Mouse (Mus musculus) heart, postnatal 36 days (tissue): ENCODE measurements around the gene Inafm2. TPM values are rescaled to one million over a fixed set of nuclear protein-coding genes. Genes with fewer than 3 reads are reported as not detected.

Experiments
- DNase-seq, 2 experiments: peaks; one replicate each; pipeline ENCODE4 v3.0.0; 2021 to 2022
- intact Hi-C: fragments of 180-260 bp; cut with DNase I; formaldehyde crosslinking; loops from one replicate; pipeline ENCODE4 v1.15.1; 2025
- total RNA-seq, 2 experiments: library from RNA; stranded (reverse); gene quantifications; 2 replicates each; pipeline ENCODE4 v1.2.3; 2021

The Inafm2 gene
- total RNA-seq, 2 experiments from 2014 or later = 27.2 to 29.6 TPM

DNA sequence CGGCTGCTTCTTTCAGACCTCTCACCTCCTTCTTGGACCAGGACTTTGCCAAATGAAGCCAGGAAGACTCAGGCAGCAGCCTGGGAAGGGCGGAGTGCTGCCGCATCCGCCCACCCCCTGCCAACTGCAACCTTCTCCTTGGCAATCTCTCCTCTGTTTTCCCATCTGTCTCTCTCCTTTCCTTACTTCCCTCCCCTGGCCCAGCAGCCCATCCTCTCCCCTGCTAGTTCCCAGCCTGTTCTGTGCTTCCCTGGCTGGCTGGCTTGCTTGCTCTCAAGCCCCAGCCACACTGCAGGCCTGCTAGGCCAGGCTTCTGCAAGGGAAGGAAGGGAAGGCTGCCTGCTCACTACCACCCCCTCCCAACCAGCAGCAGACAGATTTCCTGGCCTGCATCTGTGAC lies 30.3 kb downstream of the Inafm2 start:
- no peak for DNase-seq

DNA sequence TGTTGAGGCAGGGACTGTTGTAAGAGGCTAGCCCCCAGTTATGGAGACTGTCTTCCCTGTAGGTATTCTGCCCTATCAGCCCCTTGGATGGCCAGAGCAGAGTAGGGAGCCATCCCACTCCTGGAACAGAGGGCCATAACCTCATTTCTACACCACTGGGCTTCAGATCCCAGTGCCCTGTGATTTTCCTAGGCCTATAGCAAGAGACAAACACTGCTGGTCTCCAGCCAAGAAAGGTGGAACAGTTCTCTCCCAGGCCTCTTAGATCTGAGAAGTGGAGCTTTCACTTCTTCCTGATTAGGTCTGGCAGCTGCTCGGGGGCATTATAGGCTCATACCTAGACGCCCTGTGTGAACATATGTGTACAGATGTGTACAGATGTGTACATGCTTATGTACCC lies 30.7 kb downstream of the Inafm2 start:
- no peak for DNase-seq
- intact Hi-C loops = no loop called here

More for the DNA sequence above, 30.3 kb downstream of the Inafm2 start:
- intact Hi-C loops = no loop called here

DNA sequence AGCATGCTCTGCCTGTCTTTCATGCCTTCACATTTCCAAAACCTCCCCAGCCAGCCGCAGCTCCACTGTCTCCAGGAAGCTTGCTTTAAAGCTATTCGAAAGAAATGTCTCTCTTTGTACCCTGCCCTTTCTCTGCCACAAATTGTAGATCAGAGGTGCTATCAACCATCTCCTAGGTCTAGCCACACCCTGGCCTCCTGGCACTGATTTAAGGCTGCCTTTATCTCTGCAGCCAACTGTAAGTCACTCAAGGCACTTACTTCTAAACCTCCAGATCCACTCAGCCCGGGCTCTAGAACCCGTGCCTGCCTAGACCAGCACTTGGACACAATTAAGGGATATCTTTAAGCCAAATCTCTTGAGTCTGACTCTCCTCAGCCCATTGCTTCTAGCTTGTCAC lies 32.9 kb downstream of the Inafm2 start:
- no peak for DNase-seq
- intact Hi-C loops = no loop called here

DNA sequence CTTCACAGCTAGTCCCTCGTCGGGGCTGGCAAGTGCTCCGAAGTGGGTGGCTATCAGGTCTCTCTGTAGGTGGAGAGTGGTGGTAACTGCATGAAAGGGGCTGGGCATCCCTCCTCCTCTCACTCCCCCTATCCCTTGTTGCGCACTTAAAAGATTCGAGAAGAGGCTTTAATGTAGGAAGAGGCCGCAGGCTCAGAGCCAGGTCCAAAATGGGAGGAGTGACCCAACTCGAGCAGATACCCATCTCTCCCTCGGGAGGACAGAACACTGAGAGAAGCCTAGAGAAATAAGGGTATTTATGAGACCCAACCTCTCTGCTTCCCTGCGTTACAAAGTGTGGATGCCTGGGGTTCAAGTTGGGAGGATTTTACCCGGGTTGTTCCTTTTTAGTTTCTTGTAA lies 33.5 kb downstream of the Inafm2 start:
- intact Hi-C loops = loop anchor here (1.0 kb wide), 1 partner anchor 36 kb away; no protein-coding TSS in a partner anchor
- DNase-seq = no peak

DNA sequence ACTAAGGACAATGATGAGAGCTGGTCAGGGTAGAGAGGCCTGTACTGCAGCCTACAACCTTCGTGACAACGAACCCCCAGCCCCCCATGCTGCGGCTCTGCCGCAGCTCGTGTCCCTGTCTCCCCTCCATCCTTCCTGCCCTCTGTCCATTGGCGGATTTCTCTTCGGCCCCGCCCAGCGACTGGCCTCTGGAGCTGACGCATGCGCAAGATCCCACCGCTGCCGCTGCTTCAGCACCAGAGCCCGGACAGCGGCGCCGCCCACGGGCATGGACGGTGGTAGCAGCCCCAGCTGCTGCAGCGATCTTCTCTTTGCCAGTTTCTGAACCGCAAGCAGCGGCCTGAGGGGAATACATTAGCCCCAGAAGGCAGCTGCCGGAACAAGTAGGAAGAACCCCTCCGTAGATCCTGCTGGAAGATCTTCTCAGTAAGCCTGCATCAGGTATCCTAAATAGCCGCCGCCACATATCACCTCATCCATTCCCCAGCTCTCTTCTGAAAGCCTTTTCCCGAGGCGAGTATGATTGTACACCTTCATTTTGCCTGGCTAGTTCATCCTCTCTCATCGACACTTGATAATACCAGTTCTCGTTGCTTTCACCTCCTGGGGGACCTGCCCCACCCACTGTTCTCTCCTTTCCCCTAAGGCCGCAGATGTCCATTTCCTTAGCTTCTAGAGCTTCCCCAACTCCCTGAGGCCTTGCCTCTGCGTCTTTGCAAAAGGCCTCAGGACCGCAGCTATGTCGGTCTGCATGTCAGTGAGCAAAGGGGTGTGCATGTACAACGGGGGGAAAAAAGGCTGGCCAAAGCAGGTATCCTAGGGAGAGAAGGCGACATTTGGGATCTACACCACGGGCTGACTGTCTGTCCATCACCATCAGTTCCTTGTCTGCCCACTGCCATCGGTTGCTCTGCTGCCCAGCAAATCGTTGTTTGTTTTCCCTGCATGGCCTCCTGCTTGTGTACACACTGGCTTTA lies 34.2 kb downstream of the Inafm2 start, which contains the start of gene Disp2:
Disp2 (plus strand) TSS at position 216 of the 977 bp plus-strand sequence.
- DNase-seq = peak; percentile 89 to 92
- intact Hi-C loops = loop anchor here (1.0 kb wide), 1 partner anchor 36 kb away; no protein-coding TSS in a partner anchor

DNA sequence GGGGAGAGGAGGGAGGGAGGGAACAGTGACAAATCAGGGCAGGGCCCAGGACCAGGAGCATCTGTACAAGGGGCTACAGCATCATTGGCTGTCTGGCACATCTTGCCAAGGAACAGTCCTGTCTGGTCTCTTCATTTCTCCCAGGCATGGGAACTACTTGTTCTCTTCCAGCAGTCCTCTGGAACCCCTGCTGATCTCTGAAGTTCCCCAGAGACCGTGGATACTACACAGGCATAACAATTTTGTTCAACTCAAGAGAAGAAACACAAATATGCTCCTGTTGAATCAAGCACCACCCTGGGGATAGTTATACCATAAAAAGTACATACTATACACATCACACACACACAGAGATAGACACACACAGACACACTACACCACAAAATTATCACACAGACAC lies 35.6 kb downstream of the Inafm2 start:
- intact Hi-C loops = no loop called here
- DNase-seq = no peak

DNA sequence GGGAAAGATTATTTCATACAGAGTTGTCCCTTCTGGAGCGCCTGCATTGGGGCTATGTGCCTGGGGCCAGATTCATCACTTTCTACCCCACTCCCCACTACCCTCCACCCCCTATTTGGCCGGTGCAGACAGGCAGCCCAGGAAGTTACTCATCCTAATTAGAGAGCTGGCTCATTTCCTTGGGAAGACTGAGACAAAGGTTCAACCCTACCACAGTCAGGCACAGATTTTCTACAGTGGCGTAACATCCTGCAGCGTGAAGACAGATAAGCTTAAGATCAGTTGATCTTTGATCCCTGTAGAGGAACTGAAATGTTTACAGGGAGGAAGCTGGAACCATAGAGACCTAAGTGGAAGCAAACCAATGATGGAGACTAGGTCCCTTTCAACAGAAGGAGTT lies 36.7 kb downstream of the Inafm2 start:
- intact Hi-C loops = no loop called here
- DNase-seq = no peak

DNA sequence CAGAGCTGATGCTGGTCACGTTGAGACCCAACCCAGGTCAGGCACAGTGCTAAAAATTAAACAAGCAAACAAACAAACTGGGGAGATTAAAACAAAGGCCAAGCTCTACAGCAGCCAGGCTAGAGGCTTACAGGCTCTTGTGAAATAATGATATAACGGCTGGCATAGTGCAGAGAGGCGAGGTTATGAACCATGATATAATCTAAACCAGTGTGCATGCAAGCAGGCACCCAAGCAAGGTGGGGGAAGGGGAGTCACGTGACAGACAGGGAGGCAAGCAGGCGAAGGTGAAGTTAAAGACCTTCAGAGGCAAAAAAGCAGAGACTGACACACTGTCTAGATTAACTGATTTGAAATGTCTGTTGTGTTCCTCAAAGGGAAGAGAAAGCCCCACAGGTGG lies 37.5 kb downstream of the Inafm2 start:
- intact Hi-C loops = no loop called here
- DNase-seq = no peak

DNA sequence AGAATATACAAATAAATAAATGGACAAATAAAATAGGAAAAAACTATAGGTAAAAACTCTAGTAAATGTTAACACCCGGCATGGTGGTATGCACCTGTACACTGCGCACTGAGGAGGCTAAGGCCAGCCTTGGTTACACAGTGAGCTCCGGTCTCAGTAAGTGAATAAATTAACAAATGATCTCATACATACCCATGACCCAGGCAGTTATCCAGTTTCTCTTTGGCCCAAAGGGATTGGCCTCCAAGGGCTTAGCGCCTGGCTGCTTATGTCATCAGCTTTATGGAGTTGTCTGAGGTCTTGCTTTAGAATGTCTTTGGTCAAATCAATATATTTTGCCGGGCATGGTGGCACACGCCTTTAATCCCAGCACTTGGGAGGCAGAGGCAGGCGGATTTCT lies 38.1 kb downstream of the Inafm2 start:
- intact Hi-C loops = no loop called here

DNA sequence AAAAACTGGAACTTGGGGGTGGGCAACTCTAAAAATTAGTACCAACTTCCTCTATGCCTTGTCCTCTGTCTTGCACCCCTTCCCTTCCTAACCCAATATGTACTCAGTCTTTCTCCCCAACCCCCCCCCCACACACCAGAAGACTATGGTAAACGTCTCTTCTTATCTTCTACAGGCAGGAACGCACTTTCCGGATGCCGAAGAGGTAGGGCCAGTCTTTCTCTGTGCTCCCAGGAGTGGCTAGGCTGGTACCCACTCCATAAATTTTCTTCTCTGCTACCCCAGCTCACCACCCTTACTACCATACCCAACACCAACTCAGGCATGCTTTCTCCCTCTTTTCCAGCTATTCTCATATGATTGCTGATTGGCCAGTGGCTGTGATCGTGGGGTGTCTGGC lies 41.0 kb downstream of the Inafm2 start:
- no peak for DNase-seq
- intact Hi-C loops = no loop called here

More for the DNA sequence above, 38.1 kb downstream of the Inafm2 start:
- DNase-seq = no peak

DNA sequence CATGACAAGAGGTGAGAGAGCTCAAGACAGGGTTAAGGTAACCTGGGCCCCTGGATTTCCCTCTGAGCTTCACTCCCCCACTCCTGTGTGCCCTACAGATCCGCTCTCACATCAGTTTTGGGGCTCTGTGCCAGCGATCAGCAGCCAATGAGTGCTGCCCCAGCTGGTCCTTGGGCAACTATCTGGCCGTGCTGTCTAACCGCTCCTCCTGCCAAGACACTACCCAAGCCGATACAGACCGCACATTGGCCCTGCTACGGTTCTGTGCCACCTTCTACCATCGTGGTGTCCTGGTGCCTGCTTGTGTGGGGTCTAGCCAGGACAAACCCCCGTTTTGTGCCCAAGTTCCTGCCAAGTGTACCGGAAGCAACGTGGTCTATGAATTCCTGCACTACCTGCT lies 43.9 kb downstream of the Inafm2 start:
- DNase-seq = no peak
- intact Hi-C loops = no loop called here

DNA sequence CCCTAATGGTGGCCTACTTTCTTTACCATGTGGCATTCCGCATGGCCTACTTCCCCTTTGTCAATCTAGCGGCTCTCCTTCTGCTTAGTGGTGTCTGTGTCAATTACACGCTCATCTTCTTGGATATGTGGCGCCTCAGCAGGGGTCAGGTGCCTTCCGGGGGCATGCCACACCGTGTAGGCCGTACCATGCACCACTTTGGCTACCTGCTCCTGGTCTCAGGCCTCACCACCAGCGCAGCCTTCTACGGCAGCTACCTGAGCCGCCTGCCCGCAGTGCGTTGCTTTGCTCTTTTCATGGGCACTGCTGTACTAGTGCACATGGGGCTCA lies 44.6 kb downstream of the Inafm2 start:
- no peak for DNase-seq
- intact Hi-C loops = loop anchor here (1.0 kb wide), 1 partner anchor 93 kb away; no protein-coding TSS in a partner anchor

DNA sequence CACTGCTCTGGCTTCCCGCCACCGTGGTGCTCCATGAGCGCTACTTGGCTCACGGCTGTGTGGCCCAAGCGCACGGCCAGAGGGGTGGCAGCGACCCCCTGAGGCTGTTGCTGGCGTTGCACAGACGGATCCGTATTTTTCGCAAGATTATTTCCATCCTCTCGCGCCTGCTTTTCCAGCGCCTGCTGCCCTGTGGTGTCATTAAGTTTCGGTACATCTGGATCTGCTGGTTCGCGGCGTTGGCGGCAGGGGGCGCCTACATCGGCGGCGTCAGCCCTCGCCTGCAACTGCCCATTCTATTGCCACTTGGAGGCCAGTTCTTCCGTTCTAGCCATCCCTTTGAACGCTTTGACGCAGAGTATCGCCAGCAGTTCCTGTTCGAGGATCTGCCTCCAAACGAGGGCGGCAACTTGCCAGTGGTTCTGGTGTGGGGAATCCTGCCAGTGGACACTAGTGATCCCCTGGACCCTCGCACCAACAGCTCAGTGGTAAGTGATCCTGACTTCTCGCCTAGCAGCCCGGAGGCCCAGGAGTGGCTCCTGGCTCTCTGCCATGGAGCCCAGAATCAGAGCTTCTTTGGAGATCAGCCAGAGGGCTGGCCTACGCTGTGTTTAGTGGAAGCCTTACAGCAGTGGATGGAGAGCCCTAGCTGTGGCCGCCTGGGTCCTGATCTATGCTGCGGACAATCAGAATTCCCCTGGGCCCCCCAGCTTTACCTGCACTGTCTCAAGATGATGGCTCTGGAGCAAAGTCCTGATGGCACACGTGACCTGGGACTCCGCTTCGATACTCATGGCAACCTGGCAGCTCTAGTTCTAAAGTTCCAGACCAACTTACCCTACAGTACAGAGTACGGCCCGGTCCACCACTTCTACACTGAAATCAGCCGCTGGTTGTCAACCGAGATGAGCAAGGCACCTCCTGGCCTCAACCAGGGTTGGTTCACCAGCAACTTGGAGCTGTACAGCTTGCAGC lies 45.3 kb downstream of the Inafm2 start:
- peak; percentile 59 to 71 for DNase-seq
- intact Hi-C loops = loop anchor here (1.0 kb wide), 1 partner anchor 92 kb away; no protein-coding TSS in a partner anchor

DNA sequence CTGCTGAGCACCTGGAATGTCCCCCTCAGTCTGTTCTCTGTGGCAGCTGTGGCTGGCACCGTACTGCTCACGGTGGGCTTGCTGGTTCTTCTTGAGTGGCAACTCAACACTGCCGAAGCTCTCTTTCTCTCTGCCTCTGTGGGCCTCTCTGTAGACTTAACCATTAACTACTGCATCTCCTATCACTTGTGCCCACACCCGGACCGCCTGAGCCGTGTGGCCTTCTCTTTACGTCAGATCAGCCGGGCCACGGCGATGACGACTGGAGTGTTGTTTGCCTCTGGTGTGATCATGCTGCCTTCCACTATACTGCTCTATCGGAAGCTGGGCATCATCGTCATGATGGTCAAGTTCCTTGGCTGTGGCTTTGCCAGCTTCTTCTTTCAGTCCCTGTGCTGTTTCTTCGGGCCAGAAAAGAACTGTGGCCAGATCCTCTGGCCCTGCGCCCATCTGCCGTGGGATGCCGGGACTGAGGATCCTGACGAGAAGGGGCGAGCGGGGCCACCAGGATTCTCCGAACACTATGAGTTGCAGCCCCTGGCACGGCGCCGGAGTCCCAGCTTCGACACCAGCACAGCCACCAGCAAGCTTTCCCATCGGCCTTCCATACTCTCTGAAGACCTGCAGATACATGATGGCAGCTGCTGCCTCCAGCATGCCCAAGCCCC lies 46.2 kb downstream of the Inafm2 start:
- intact Hi-C loops = no loop called here
- DNase-seq = no peak

DNA sequence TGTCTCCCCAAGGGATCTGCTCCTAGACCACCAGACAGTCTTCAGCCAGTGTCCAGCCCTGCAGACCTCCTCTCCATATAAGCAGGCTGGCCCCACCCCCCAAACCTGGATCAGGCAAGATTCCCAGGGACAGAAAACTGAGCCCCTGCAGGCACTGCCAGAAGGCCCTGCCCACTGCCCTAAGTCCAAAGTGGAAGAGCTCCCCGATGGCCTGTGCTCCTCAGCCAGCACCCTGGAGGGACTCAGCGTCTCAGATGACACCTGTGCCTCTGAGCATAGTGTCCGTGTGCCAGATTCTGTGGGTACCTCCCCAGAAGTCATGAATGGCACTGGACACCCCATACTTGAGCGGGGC lies 46.7 kb downstream of the Inafm2 start:
- no peak for DNase-seq
- intact Hi-C loops = no loop called here

DNA sequence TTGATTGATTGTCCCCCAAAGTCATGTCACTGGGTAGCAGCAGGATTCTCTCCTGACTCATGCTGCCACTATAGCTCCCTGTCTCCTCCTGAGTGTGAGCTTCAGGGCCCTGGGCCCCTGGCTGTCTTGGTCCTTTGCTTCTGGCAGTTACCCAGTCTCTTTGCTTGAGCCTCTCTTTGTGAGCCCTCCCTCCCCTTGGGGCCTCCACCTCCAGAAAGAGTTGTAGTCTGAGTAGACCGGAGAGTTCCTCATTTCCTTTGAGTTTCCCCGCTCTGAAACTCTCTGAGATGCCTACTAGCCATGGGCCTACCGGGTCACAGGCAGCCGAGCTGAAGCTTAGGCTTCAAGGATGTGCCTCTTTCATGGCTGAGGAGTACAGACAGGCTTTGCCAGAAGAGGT lies 48.1 kb downstream of the Inafm2 start:
- intact Hi-C loops = no loop called here
- no peak for DNase-seq
